Mouse (Mus musculus): ENCODE results near the gene Slc25a30. TPM values are rescaled to one million over a fixed set of nuclear protein-coding genes. Genes with fewer than 3 reads are reported as not detected.
"Not testable (repeated sequence)": the region's sequence is repeated elsewhere in the genome, so short reads cannot be mapped to it uniquely, and the experiment has no call there.

The Slc25a30 gene
- 7.3 and 8.1 TPM in 2 replicates for polyA plus RNA-seq (2012; rRNA removed)

DNA sequence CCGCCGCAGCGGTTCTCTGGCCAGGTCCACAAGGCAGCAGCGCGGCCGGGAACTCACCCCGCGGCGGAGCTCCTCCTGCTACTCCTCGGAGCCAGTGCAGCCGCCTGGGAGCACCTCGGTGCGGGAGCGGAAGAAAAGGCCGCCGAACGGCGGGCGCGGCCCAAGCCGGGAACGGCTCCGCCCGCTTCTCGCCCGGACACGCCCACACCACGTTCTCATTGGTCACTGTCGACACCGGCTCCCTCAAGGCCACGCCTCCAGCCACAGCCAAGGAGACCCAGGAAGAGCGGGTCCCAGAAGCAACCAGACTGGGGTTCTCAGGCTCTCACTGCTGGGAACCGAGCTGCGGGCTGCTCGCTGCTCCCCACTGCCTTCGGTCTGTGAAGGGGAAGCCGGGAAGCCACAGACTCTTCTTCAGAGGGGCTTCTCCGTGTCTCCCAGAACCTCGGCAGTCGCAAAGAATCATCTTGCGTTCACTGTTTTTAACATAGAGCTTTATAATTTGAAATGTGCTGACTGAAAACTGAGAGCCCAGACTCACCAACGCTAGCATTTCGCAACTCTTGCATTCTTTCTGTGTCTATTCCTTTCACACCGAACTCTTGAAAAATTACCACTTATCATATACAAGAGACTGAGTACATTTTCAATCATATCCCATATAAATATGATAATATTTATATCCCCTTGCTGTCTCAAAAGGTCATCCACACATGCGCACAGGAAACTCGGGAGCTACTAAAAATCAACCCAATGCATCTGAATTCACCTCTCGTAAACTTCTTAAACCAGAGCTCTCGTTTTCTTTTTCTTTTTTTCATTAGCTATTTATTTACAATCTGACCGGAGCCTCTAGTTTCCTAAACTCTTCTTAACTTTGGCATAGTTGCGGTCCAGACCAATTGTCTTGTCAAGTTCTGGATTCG, at the start of gene Slc25a30:
Slc25a30 (minus strand) TSS at position 170 of the 926 bp plus-strand sequence.
- DNase-seq (ENCODE audit: extremely low spot score in 1 of 2, low spot score in 1 of 2) = peak; percentile 91 to 96

DNA sequence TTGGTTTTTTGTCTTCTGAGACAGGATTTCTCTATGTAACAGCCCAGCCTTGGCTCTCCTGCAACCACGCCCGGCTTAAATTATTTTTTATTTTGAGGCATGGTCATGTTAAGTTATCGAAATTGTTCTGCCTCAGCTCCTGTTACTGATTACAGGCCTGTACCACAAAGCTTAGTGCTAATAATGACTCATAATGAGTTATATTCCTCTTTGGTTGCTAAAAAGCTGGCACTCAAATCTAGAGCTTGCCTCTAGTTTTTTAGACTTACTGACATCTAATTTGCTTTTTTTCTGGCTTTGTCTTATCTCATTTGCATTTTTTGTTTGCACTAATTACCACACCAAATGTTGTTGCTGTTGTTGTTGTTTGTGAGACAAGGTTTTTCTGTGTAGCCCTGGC, 49.7 kb upstream of the Slc25a30 start:
- DNase-seq (ENCODE audit: extremely low spot score in 1 of 2, low spot score in 1 of 2) = no peak

DNA sequence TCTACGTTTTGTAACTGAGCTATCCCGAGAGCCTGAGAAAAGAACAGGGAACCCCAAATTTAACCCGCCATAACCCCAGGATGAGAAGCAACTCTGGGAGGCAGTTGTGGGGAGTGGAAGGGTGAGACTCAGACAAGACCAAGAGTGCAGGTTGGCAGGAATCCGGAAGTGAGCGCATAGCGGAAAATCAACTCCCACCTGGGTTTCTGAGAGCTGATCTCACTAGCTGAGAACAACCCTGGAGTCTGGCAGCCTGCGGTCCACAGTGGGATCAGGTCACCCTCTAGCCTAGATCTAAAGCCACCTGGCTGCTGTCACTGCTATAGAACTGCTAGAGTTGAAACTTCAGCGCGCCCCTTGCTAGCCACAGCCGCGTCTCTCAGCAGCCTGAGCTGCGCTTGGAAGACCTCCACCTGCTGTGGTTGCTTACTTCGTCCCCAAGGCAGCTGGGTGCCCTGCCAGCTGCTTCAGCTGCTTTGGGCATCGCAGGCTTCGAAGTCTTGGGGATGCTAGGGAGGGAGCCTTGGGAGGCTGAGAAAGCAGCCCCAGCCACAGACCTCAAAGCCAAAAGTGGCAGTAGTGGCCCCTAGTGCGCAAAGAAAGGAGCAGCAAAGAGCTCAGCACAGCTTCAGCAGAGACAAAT, 48.0 kb upstream of the Slc25a30 start:
- DNase-seq (ENCODE audit: extremely low spot score in 1 of 2, low spot score in 1 of 2) = peak in 1 of 2 experiments; percentile 59

DNA sequence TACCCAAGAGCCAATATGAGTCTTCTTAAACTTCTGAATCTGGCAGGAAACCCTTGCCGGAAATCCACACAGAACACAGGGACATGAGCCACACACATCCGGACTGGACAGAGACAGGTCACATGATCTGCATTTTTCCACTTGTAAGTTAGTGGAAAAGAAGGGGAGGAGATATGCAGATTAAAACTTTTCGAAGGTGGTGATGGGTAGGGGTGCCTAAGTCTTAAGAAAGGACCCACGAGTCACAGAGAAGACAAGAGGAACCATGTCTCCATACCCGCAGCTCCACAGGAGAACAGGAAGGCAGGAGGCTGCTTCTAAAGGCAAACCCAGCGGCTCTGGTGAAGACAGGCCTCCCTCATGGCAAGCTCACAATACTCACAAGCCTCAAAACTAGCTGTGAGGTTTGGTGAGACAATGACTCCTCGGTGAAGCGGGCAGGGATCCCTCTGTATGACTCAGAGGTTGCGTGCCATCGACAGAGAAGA, 47.5 kb upstream of the Slc25a30 start:
- peak in 1 of 2 experiments; percentile 58 for DNase-seq (ENCODE audit: extremely low spot score in 1 of 2, low spot score in 1 of 2)

DNA sequence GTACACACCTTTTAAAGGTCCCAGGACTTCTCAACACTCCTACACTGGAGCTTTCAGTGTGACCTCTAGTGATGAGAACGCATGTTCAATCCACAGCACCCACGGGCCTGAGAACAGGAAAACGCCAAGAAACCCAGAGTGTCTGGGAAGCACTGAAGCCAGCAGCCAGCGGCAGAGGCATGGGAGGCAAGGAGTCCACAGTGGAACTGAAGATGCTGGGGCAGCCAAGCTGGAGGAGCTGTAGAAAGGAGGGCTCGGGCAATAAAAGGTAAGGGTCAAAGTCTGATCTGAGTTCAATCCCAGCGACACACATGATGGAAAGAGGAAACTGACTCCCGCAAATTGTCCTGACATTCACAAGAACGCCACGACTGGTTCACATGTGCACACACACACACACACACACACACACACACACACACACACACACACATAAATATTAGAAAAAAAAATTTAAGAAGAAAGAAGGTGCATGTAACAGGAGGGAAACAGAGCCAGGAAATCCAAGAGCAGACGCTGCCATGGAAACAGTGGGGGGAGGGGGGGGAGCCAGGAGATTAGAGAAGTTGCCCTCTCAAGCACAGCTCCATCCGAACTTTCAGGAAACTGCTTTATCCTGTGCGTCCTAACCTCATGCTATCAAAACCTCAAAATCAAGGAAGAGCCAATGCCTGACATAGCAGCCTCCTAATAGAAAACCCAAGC, 46.9 kb upstream of the Slc25a30 start:
- no peak for DNase-seq (ENCODE audit: extremely low spot score in 1 of 2, low spot score in 1 of 2)

DNA sequence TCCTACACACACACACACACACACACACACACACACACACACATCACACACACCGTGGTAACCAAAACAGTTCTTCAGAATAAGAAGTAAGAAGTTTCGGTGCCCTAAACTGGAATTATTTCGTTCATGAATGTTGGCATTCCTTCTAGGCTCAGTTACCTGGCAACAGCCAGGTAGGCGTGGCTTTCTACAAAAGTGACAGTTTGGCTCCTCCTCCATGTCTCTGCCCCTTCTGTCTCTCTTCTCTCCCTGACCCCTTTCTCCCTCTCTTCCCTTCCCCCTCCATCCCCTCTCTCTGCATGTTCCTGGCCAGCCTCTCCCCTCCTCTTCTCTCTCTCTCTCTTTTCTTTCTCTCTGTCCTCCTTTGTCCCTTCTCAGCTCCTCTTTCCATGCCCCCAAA, 46.1 kb upstream of the Slc25a30 start:
- DNase-seq (ENCODE audit: extremely low spot score in 1 of 2, low spot score in 1 of 2) = no peak

DNA sequence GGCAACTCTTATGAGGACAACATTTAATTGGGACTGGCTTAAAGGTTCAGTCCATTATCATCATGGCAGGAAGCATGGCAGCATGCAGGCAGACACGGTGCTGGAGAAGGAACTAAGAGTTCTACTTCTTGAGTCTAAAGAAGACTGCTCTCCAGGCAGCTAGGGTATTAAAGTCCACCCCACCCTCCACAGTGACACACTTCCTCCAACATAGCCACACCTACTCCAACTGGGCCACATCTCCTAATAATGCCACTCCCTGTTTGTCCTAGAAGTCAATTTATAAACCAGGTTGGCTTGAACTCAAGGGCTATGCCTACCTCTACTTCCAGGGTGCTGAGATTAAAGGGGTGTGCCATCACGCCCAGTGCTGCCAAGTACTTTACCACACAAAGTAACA, 45.2 kb upstream of the Slc25a30 start:
- no peak for DNase-seq (ENCODE audit: extremely low spot score in 1 of 2, low spot score in 1 of 2)

DNA sequence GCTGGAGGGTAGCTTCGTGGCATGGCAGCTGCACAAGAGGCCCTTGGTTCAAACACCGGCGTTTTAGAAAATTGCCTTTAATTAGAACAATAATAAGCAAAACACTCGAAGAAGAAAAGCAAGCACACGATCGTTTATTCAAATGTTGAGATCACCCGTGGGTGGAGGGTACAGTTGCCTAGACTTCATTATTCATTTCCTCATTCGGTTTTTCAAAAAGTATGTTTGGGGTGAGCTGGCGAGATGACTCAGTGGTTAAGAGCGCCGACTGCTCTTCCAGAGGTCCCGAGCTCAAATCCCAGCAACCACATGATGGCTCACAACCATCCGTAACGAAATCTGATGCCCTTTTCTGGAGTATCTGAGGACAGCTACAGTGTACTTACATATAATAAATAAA, 43.0 kb upstream of the Slc25a30 start:
- DNase-seq (ENCODE audit: extremely low spot score in 1 of 2, low spot score in 1 of 2) = not testable (repeated sequence)

DNA sequence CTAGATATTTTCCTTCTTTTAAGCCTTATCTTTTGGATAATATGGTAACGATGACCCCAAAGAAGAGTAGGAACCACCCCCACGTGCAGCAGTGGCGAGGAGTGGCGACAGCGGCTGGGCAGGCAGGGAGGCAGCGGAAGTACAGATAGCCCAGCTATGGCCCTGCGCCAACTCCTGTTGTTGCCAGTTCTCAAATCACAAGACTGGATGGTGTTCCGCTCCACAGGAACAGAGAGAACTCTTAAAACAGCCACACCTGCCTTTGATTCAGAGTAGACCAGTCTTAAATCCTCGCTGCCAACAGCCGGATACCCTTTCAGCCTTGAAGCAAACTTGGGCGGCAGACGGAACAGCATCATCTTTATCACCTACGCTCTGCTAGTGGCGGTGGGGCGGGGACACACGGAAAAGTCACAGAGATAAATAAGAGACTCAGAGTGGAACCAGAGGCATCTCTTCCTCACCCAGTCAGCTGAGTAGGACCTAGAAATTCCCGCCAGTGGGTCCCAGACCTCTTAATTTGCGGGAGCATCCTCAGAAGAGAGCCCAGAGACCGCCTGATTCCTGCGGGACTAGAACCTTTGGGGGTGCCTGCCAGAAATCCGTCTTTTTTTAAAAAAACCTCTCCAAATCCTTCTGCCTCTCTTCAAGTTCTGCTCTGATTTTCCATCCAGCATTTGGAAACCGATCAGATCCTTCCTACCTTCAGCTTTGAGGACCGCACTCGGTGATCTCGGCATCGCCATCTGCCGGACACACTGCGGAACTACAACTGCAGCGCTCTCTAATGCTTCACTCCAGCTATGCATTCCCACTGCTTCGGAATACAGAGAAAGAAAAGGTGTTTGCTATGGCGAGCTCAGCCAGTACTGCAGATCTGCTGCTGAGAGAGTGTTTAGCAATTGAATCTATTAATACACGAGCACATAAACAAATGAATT, 42.3 kb upstream of the Slc25a30 start:
- DNase-seq (ENCODE audit: extremely low spot score in 1 of 2, low spot score in 1 of 2) = peak; percentile 83 to 97

DNA sequence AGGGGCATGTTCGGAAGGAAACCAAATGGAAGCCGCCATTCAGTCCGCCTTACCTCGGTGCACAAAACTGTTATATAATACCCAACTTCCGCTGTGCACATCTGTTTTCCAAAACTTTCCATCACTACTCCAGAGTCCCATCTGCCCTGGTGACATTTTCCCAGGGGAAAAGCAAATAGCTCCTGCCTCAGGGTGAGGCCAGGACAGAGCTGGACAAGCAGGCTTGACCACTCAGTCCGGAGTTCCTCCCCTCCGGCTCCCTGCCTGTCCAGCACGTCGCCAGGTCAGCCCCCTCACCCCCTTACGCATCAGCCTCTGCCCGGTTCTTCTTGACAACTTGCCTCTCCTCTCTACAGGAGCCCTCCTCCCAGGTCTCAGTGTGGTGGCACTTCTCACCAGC, 41.4 kb upstream of the Slc25a30 start:
- no peak for DNase-seq (ENCODE audit: extremely low spot score in 1 of 2, low spot score in 1 of 2)

DNA sequence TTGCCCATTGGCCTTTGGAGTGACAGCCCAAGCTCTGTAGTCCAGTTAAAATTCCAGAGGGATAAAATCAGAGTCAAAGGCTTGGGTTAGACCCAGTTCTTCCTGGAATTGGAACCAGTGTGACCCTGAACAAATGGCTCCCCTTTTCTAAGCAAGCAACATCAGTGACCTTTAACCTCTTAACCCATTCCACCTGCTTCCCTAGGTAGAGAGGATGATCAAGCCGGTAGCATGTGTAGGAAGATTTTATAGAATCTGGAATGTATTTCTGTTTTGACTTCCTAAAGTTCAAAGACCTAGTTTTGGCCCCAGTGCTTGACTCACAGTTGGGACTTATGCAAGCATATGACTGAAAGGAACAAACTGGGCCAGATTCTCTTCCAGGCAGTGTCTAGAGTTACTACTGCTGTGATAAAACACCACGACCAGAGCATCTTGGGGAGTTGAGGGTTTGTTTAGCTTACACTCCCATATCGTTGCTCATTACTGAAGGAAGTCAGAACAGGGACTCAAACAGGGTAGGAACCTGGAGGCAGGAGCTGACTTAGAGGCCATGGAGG, 40.1 kb upstream of the Slc25a30 start:
- DNase-seq (ENCODE audit: extremely low spot score in 1 of 2, low spot score in 1 of 2) = no peak

DNA sequence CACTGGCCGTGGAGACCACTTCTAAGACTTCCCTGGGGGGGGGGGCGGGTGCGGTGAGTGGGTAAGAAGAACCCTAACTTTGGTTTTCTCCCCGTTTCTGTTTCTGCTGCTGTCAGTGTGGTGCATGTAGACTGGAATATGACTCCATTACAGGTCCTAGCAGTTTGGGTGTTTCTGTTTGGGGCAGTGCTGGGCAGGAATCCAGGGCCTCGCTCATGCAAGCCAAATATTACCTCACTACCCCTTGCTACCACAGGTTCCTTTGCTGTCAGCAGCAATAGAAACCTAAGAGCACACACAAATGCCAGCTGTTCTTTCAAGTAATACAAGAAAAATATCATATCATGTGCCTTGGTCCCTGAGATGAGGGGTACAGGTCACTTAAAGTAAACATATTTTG, 33.2 kb upstream of the Slc25a30 start:
- DNase-seq (ENCODE audit: extremely low spot score in 1 of 2, low spot score in 1 of 2) = no peak

DNA sequence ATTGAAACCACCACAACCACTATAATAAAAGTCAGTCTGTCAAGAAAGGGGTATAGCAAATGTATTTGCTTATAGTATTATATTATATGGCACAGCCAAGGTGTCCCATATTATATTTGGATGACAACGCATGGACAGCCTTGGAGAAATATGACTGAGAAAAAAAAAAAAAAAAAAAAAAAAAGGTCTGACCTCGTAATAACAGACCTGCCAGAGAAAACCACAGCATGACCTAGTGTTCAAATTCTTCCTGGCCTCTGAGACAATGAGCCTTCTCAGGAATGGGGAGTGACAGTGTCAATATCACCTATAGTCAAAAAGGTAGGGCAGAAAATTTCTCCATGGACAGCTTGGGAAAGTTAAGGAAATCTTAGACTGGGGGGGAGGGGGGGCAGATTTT, 32.5 kb upstream of the Slc25a30 start:
- no peak for DNase-seq (ENCODE audit: extremely low spot score in 1 of 2, low spot score in 1 of 2)

DNA sequence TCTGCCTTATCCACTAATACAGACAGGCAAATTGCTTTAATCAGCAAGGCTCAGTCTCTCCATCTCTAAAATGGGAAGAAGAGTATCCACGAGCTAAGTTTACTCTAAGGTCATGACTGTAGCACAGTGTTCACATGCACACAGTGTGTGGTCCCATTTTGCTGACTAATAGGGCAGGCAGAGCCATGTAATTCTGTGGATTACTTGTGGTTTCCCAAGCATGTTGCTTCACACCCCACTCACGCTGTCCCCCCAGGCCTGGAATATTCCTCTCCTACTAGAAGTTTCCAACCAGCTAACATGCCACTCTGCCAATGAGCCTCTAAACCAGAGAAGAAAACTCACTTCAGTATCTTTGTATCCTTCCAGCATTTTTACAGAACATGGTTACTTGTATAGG, 31.7 kb upstream of the Slc25a30 start:
- no peak for DNase-seq (ENCODE audit: extremely low spot score in 1 of 2, low spot score in 1 of 2)

DNA sequence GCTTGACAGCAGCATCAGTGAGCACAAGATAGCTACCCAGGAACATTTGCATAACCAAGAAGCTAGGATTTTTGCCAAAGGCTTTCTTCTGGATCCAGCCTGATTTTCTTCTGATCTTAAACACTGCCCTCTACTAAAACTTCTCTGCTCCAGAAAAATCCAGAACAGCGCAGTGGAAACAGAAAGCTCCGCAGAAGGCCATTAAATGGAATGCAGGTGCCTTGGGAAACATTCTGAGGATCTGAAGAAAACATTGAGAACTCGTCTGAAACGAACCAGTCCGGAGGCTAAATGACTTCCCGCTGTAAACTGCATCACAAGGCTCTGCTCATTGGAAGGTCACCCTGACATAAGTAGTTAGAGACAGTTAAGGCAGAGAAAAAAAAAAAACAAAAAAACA, 23.1 kb upstream of the Slc25a30 start:
- no peak for DNase-seq (ENCODE audit: extremely low spot score in 1 of 2, low spot score in 1 of 2)

DNA sequence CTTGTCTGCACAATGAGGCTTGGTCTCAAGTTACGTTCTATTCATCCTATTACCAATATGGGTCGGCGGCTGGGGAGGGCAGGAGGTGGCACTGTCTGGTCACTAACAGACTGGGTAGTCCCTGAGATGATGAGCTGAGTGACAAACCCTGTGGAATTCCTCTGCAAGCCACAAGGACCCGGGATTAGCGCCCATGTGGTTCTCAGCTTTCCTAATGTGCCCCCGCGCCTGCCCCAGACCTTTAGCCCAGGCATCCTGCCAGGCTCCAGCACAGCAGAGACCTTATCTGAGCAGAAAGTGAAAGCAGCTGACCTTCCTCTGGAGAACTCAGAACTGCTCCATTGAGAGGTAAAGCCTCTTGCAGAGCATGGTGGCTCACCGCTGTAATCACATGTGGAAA, 21.0 kb upstream of the Slc25a30 start:
- no peak for DNase-seq (ENCODE audit: extremely low spot score in 1 of 2, low spot score in 1 of 2)

DNA sequence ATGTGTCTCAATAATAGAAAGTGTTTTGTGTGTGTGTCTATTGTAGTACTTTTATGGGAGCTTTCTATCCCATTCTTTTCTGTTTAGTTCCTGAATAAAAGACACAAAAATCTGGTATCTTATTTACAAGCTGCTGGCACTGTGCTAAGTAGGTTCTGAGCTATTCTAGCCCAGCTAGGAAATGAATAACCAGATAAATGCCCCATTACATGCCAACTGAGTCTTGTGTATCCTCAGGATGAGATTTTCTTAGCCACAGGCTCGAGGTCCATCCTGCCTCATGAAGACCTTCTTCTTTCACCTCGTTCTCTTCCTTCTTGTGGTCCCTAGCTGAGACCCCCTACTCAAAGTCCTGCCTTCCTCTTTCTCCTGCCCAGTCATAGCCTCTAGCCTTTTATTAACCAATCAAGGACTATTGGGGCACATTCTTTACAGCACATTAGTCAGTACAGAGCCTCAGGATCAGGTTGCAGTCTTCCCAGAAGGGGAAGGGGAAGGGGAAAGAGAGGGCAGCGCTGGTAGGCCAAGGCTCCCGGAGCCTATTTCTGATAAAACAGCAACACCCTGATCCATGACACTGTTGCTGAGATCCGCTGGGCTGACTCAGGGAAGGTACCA, 11.0 kb upstream of the Slc25a30 start:
- no peak for DNase-seq (ENCODE audit: extremely low spot score in 1 of 2, low spot score in 1 of 2)

DNA sequence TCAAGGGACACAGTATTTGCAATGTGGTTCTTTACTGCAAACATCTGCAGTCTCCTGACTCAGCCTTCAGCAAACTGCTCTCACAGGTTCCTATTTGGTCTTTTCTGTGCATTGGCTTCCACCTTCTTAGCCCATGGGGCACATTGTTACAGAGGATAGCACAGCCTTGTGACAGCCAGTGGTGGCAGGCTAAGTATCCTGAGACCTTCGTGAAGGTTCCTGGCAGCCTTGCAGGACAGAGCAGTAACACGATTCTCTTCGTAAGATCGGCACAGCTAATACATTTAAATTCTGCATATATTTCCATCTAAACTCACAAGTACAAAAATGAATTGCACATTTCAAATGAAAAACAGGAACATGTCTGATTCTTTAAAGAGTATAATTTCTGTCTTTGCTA, 9.1 kb upstream of the Slc25a30 start:
- DNase-seq (ENCODE audit: extremely low spot score in 1 of 2, low spot score in 1 of 2) = no peak

DNA sequence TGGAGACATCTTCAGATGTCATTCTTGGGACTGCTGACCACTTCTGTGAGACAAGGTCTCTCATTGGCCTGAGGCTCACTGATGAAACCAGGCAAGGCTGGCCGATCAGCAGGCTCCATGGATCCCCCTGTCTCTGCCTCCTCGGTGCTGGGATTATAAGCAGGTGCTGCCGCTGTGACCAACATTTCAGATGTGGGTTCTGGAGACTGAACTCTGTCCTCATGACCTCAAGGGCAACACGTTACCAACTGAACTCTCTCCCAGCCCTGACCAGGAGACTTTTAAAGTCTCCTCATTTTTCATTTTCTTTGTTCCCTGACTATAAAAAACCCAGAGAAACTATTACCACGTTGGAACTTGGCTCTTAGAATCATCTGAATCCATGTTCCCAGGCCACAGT, 7.9 kb upstream of the Slc25a30 start:
- DNase-seq (ENCODE audit: extremely low spot score in 1 of 2, low spot score in 1 of 2) = no peak

All from frontal cortex, adult 2 months (tissue).